Comparison of ENCODE assay signal across 9 mouse cellular contexts in genomic region chr5:142944979-142945682, GRCm38 (mm10). TPM values are rescaled to one million over a fixed set of nuclear protein-coding genes. Genes with fewer than 3 reads are reported as not detected.
DNase-seq lines count a peak whose midpoint lies in the region; ATAC-seq and TF ChIP-seq lines count a peak whose summit lies in the region.
"Had no signal": no experiment of that assay in that cellular context is flagged by ENCODE, and none has a peak within 500 bp of the region (broad histone marks: within the 10 kb centered on the region; RNA-seq: fewer than 3 reads in every experiment).

No protein-coding gene starts in this region.

- no peak overlapping the region for H3K27ac ChIP-seq in lung, embryonic 15.5 days
- no peak overlapping the region for H3K27ac ChIP-seq in heart, adult 2 months
- no peak overlapping the region for H3K27ac ChIP-seq in kidney, embryonic 14.5 days (ENCODE audit: low read depth, low read length)
- no peak overlapping the region; the same call in 1 of the 2 replicates for H3K27ac ChIP-seq in stomach, embryonic 14.5 days (ENCODE audit: low read length)
- H3K27ac ChIP-seq: limb, embryonic 15.5 days had no signal

- peak; percentile 51 for ATAC-seq in lung, embryonic 15.5 days (ENCODE audit: borderline replicate concordance, extremely low read depth, low FRiP score, low TSS enrichment)
- ATAC-seq in kidney, embryonic 14.5 days (ENCODE audit: low FRiP score, low TSS enrichment), result peak; percentile 79
- ATAC-seq in stomach, embryonic 14.5 days (ENCODE audit: insufficient number of reproducible peaks, insufficient read depth, low FRiP score, low read depth), result peak; percentile 67; the same call in 1 of the 2 replicates
- ATAC-seq in cerebellum, adult (ENCODE audit: insufficient number of reproducible peaks, low FRiP score, low TSS enrichment), result no peak
- no peak for ATAC-seq in erythroid progenitor cell, adult 5-6 weeks (replicated peaks; ENCODE audit: low FRiP score, poor library complexity, severe bottlenecking)

- intact Hi-C loops in heart, adult 2 months (cut with DNase I), result loop anchor here (1.0 kb wide), 1 partner anchor 14 kb away; no protein-coding TSS in a partner anchor

- no peaks in the 10 kb centered on the region for H3K79me2 ChIP-seq in heart, adult 2 months (replicated peaks; ENCODE audit: control insufficient read depth, insufficient read depth, low read length)

- no peaks in the 10 kb centered on the region for H3K27me3 ChIP-seq in lung, embryonic 15.5 days
- no peaks in the 10 kb centered on the region for H3K27me3 ChIP-seq in heart, adult 2 months (ENCODE audit: control insufficient read depth, insufficient read depth, low read length)
- H3K27me3 ChIP-seq in kidney, embryonic 14.5 days (ENCODE audit: control insufficient read depth, insufficient read depth, low read length), result no peaks in the 10 kb centered on the region
- H3K27me3 ChIP-seq in stomach, embryonic 14.5 days (ENCODE audit: control insufficient read depth, insufficient read depth, low read length), result no peaks in the 10 kb centered on the region
- H3K27me3 ChIP-seq: limb, embryonic 15.5 days had no signal

- no peak for TF ChIP-seq CTCF in heart, adult 2 months (IDR thresholded peaks at IDR 0.05)

- peak; percentile 97 for TF ChIP-seq EP300 in heart, adult 2 months (IDR thresholded peaks at IDR 0.05; ENCODE audit: insufficient read depth, low read depth, low read length)

- H3K9me3 ChIP-seq in lung, embryonic 15.5 days, result no peaks in the 10 kb centered on the region
- no peaks in the 10 kb centered on the region for H3K9me3 ChIP-seq in kidney, embryonic 14.5 days (ENCODE audit: control insufficient read depth, low read length)
- no peaks in the 10 kb centered on the region for H3K9me3 ChIP-seq in stomach, embryonic 14.5 days (ENCODE audit: control insufficient read depth, low read depth, low read length)
- H3K9me3 ChIP-seq: limb, embryonic 15.5 days had no signal

- H3K36me3 ChIP-seq in lung, embryonic 15.5 days, result no peaks in the 10 kb centered on the region
- H3K36me3 ChIP-seq in heart, adult 2 months (ENCODE audit: control insufficient read depth, insufficient read depth, low read length), result no peaks in the 10 kb centered on the region
- H3K36me3 ChIP-seq in kidney, embryonic 14.5 days (ENCODE audit: control insufficient read depth, insufficient read depth, low read length), result no peaks in the 10 kb centered on the region
- H3K36me3 ChIP-seq in stomach, embryonic 14.5 days (ENCODE audit: control insufficient read depth, insufficient read depth, low read length), result no peaks in the 10 kb centered on the region
- H3K36me3 ChIP-seq: limb, embryonic 15.5 days had no signal

- DNase-seq in lung, adult 18-20 months, result no peak
- peak; percentile 58 to 82 for DNase-seq in heart, adult 2 months
- no peak for DNase-seq in thymus, postnatal 36 days

- 48% methylated on average over 8 of the region's 8 CpGs for WGBS in lung, embryonic 15.5 days
- WGBS in heart, adult 2 months, result 40% methylated on average over 8 of the region's 8 CpGs
- 36% methylated on average over 8 of the region's 8 CpGs for WGBS in kidney, embryonic 14.5 days
- WGBS in stomach, embryonic 14.5 days, result 57% methylated on average over 8 of the region's 8 CpGs

- no peak overlapping the region for H3K9ac ChIP-seq in lung, embryonic 15.5 days
- H3K9ac ChIP-seq in heart, adult 2 months (ENCODE audit: low read depth, low read length), result no peak overlapping the region
- H3K9ac ChIP-seq in kidney, embryonic 14.5 days (ENCODE audit: low read depth, low read length), result no peak overlapping the region
- no peak overlapping the region for H3K9ac ChIP-seq in stomach, embryonic 14.5 days (replicated peaks; ENCODE audit: low read depth, low read length)
- H3K9ac ChIP-seq: limb, embryonic 15.5 days had no signal

- H3K4me1 ChIP-seq in lung, embryonic 15.5 days, result 0 out of 2 replicates have a peak, but pooled peaks cover 5% of the 10 kb centered on the region
- peaks cover 6% of the 10 kb centered on the region for H3K4me1 ChIP-seq in heart, adult 2 months (ENCODE audit: control insufficient read depth, insufficient read depth, low read length)
- no peaks in the 10 kb centered on the region for H3K4me1 ChIP-seq in kidney, embryonic 14.5 days (ENCODE audit: control insufficient read depth, insufficient read depth, low read length)
- H3K4me1 ChIP-seq in stomach, embryonic 14.5 days (ENCODE audit: control insufficient read depth, insufficient read depth, low read length), result no peaks in the 10 kb centered on the region

- no peak overlapping the region for H3K4me2 ChIP-seq in lung, embryonic 15.5 days
- H3K4me2 ChIP-seq in kidney, embryonic 14.5 days (replicated peaks; ENCODE audit: low read depth, low read length), result no peak overlapping the region
- H3K4me2 ChIP-seq in stomach, embryonic 14.5 days (replicated peaks; ENCODE audit: low read depth, low read length), result no peak overlapping the region
- H3K4me2 ChIP-seq: limb, embryonic 15.5 days had no signal

- H3K4me3 ChIP-seq in lung, embryonic 15.5 days, result no peak overlapping the region
- no peak overlapping the region for H3K4me3 ChIP-seq in heart, adult 2 months
- no peak overlapping the region for H3K4me3 ChIP-seq in kidney, embryonic 14.5 days (ENCODE audit: low read length)
- no peak overlapping the region for H3K4me3 ChIP-seq in stomach, embryonic 14.5 days (ENCODE audit: low read depth, low read length)
- H3K4me3 ChIP-seq: limb, embryonic 15.5 days had no signal

- no peak; the same call in 1 of the 2 replicates for TF ChIP-seq POLR2A in heart, adult 2 months (IDR thresholded peaks at IDR 0.05; ENCODE audit: insufficient read depth, low read depth, low read length)

RNA-seq across cellular contexts. Expression of gene Fscn1, which starts 15.0 kb away (rescaled TPM):
- 240 and 246 TPM in 2 replicates for polyA plus RNA-seq in lung, embryonic 15.5 days (2015; fragmentation: Nextera tagmentation; extraction: Ambion mirVana)
- 10 to 100 TPM; 18.7 to 22.5 TPM for total RNA-seq in heart, adult 2 months (2021)
- 37.0 and 47.7 TPM in 2 replicates for polyA plus RNA-seq in heart, adult 2 months (2012; rRNA removed)
- polyA plus RNA-seq in kidney, embryonic 14.5 days (2014; fragmentation: Nextera tagmentation; extraction: Ambion mirVana), result 312 and 390 TPM in 2 replicates
- polyA plus RNA-seq in stomach, embryonic 14.5 days (2014; fragmentation: Nextera tagmentation; extraction: Ambion mirVana), result 232 and 251 TPM in 2 replicates
- total RNA-seq in erythroid progenitor cell, adult 5-6 weeks (2015; ENCODE audit: low replicate concordance), result 0.84 TPM in 1 of 2 replicates, not detected in the other
- total RNA-seq in erythroid progenitor cell, adult 5-6 weeks (2017; ENCODE audit: low replicate concordance), result 5.1 TPM in 1 of 2 replicates, not detected in the other

RNA-seq across cellular contexts. Expression of gene Actb, which starts 38.6 kb away (rescaled TPM):
- 15,606 and 16,851 TPM in 2 replicates for polyA plus RNA-seq in lung, embryonic 15.5 days (2015; fragmentation: Nextera tagmentation; extraction: Ambion mirVana)
- 100 to 1,000 TPM; 679 to 987 TPM for total RNA-seq in heart, adult 2 months (2021)
- polyA plus RNA-seq in heart, adult 2 months (2012; rRNA removed), result 1,148 and 1,181 TPM in 2 replicates
- 14,375 and 16,963 TPM in 2 replicates for polyA plus RNA-seq in kidney, embryonic 14.5 days (2014; fragmentation: Nextera tagmentation; extraction: Ambion mirVana)
- polyA plus RNA-seq in stomach, embryonic 14.5 days (2014; fragmentation: Nextera tagmentation; extraction: Ambion mirVana), result 17,142 and 17,567 TPM in 2 replicates
- total RNA-seq in erythroid progenitor cell, adult 5-6 weeks (2015; ENCODE audit: low replicate concordance), result 4,902 and 5,552 TPM in 2 replicates
- 1,509 and 1,723 TPM in 2 replicates for total RNA-seq in erythroid progenitor cell, adult 5-6 weeks (2017; ENCODE audit: low replicate concordance)

RNA-seq across cellular contexts. Expression of gene Fbxl18, which starts 49.9 kb away (rescaled TPM):
- 11.1 and 13.5 TPM in 2 replicates for polyA plus RNA-seq in lung, embryonic 15.5 days (2015; fragmentation: Nextera tagmentation; extraction: Ambion mirVana)
- 1 to 10 TPM; 4.0 to 4.5 TPM for total RNA-seq in heart, adult 2 months (2021)
- polyA plus RNA-seq in heart, adult 2 months (2012; rRNA removed), result 6.9 and 7.6 TPM in 2 replicates
- polyA plus RNA-seq in kidney, embryonic 14.5 days (2014; fragmentation: Nextera tagmentation; extraction: Ambion mirVana), result 11.7 and 14.6 TPM in 2 replicates
- 9.1 and 10.5 TPM in 2 replicates for polyA plus RNA-seq in stomach, embryonic 14.5 days (2014; fragmentation: Nextera tagmentation; extraction: Ambion mirVana)
- total RNA-seq in erythroid progenitor cell, adult 5-6 weeks (2015; ENCODE audit: low replicate concordance), result 0.42 and 4.0 TPM in 2 replicates
- total RNA-seq in erythroid progenitor cell, adult 5-6 weeks (2017; ENCODE audit: low replicate concordance), result 2.4 and 2.7 TPM in 2 replicates

Comparison
In these comparisons a context has a peak if more than half of its experiments do, and no peak if none do; other contexts are left out.
1. ATAC-seq: peak in lung, embryonic 15.5 days (single experiment), kidney, embryonic 14.5 days (single experiment) and stomach, embryonic 14.5 days (single experiment); none in cerebellum, adult (single experiment) and erythroid progenitor cell, adult 5-6 weeks (single experiment).
2. DNase-seq: peak in heart, adult 2 months (2 of 2); none in lung, adult 18-20 months (0 of 2) and thymus, postnatal 36 days (0 of 2).
3. RNA of gene Actb, which starts 38.6 kb away (polyA plus RNA-seq): 17,142 to 17,567 TPM in stomach, embryonic 14.5 days, 15,606 to 16,851 TPM in lung, embryonic 15.5 days and 14,375 to 16,963 TPM in kidney, embryonic 14.5 days; 1,148 to 1,181 TPM in heart, adult 2 months; every median in the first group is over 10 times any median in the second.